Mouse (Mus musculus) heart, embryonic 11.5 days (tissue): ENCODE measurements around the gene Golph3. TPM values are rescaled to one million over a fixed set of nuclear protein-coding genes. Genes with fewer than 3 reads are reported as not detected.

Experiments
- ATAC-seq: fragments of 200-750 bp; cut with Nextera tagmentation; replicated peaks from 2 replicates; pipeline ENCODE4 v1.8.0; 2017; ENCODE audit warnings: moderate library complexity; ENCODE audit not compliant: insufficient number of reproducible peaks, low FRiP score, low TSS enrichment
- H3K27ac ChIP-seq: fragments of 300-500 bp; sonication (generic); 2 replicates; pipeline ENCODE4 v1.5.1; 2014; ENCODE audit warnings: mild to moderate bottlenecking, low read depth, low read length
- H3K27me3 ChIP-seq: fragments of 300-500 bp; sonication (generic); 2 replicates; pipeline ENCODE4 v1.6.1; 2014; ENCODE audit warnings: mild to moderate bottlenecking, low read length, mixed read lengths; ENCODE audit not compliant: control insufficient read depth, insufficient read depth
- H3K36me3 ChIP-seq: fragments of 300-500 bp; sonication (generic); 2 replicates; pipeline ENCODE4 v1.6.1; 2014; ENCODE audit warnings: mild to moderate bottlenecking, low read length, moderate library complexity, mixed read lengths; ENCODE audit not compliant: control insufficient read depth, insufficient read depth
- H3K4me1 ChIP-seq: fragments of 300-500 bp; sonication (generic); 2 replicates; pipeline ENCODE4 v1.6.1; 2014; ENCODE audit warnings: low read length; ENCODE audit not compliant: control insufficient read depth, insufficient read depth
- H3K4me2 ChIP-seq: fragments of 300-500 bp; sonication (generic); 2 replicates; pipeline ENCODE4 v1.6.1; 2014; ENCODE audit warnings: mild to moderate bottlenecking, moderate library complexity
- H3K4me3 ChIP-seq: fragments of 300-500 bp; sonication (generic); 2 replicates; pipeline ENCODE4 v1.5.1; 2014; ENCODE audit warnings: low read depth, low read length
- H3K9ac ChIP-seq: fragments of 300-500 bp; sonication (generic); 2 replicates; pipeline ENCODE4 v1.6.1; 2014; ENCODE audit warnings: mild to moderate bottlenecking, low read depth, low read length, moderate library complexity
- H3K9me3 ChIP-seq: fragments of 300-500 bp; sonication (generic); replicated peaks from 2 replicates; pipeline ENCODE4 v1.6.1; 2016; ENCODE audit warnings: low read length; ENCODE audit not compliant: control insufficient read depth
- WGBS: fragments of 180-500 bp; shearing (Covaris S2); extraction: QIAGEN DNeasy Blood & Tissue Kit; methylation state at CpG from one replicate; pipeline ENCODE4 v1.1.7; 2014; ENCODE audit not compliant: insufficient replicate concordance; 5-methylcytosine and 5-hydroxymethylcytosine counted together
- polyA plus RNA-seq: library from polyadenylated mRNA; unstranded; fragments of >200 nt; fragmentation: Nextera tagmentation; extraction: Ambion mirVana; gene quantifications from 2 replicates; pipeline ENCODE4 v1.2.1, GENCODE M21; 2014

The Golph3 gene
- polyA plus RNA-seq, 1 experiment from 2014 or later: 85.8 TPM

GRCm38 (mm10) chr15:12373918-12374317, 52.7 kb downstream of the Golph3 start:
- ATAC-seq: no peak
- Histone ChIP-seq H3K9ac (no peak overlapping the region; the same call in 1 of the 2 replicates), H3K9me3 (no peaks in the 10 kb centered on the region), H3K27ac (no peak overlapping the region), H3K4me1 (peaks cover 8% of the 10 kb centered on the region), H3K27me3 (no peaks in the 10 kb centered on the region), H3K4me2 (no peak overlapping the region), H3K4me3 (no peak overlapping the region), H3K36me3 (no peaks in the 10 kb centered on the region)
- 74% methylated on average over 6 of the region's 6 CpGs for WGBS

- H3K27ac ChIP-seq: no peak overlapping the region
- no peaks in the 10 kb centered on the region for H3K36me3 ChIP-seq
- no peak overlapping the region for H3K9ac ChIP-seq
- H3K27me3 ChIP-seq: no peaks in the 10 kb centered on the region
- peak overlapping the region; percentile 79 for H3K4me2 ChIP-seq
- H3K9me3 ChIP-seq: no peaks in the 10 kb centered on the region
- peaks cover 8% of the 10 kb centered on the region for H3K4me1 ChIP-seq
- H3K4me3 ChIP-seq: peak overlapping the region; percentile 39
- 56% methylated on average over 18 of the region's 18 CpGs for WGBS
- ATAC-seq: no peak
These were observed 53.7 kb downstream of the Golph3 start for GRCm38 (mm10) chr15:12374916-12375315.

GRCm38 (mm10) chr15:12375641-12376311, 54.5 kb downstream of the Golph3 start:
- Histone ChIP-seq H3K36me3 (no peaks in the 10 kb centered on the region), H3K4me2 (peak overlapping the region; percentile 79), H3K9ac (peak overlapping the region; percentile 66), H3K4me3 (peak overlapping the region; percentile 39), H3K27me3 (no peaks in the 10 kb centered on the region), H3K27ac (peak overlapping the region; percentile 50), H3K9me3 (no peaks in the 10 kb centered on the region), H3K4me1 (peaks cover 8% of the 10 kb centered on the region)
- peak; percentile 78 for ATAC-seq
- WGBS: 3% methylated on average over 19 of the region's 19 CpGs

GRCm38 (mm10) chr15:12376491-12377069, 55.3 kb downstream of the Golph3 start:
- 40% methylated on average over 13 of the region's 13 CpGs for WGBS
- Histone ChIP-seq H3K27ac (no peak overlapping the region), H3K9ac (no peak overlapping the region; the same call in 1 of the 2 replicates), H3K4me2 (peak overlapping the region; percentile 79), H3K4me3 (peak overlapping the region; percentile 39; the same call in 1 of the 2 replicates), H3K4me1 (peaks cover 8% of the 10 kb centered on the region), H3K27me3 (no peaks in the 10 kb centered on the region), H3K36me3 (no peaks in the 10 kb centered on the region), H3K9me3 (no peaks in the 10 kb centered on the region)
- no peak for ATAC-seq

- H3K27me3 ChIP-seq: no peaks in the 10 kb centered on the region
- H3K9ac ChIP-seq: no peak overlapping the region
- 83% methylated on average over 10 of the region's 10 CpGs for WGBS
- H3K27ac ChIP-seq: no peak overlapping the region
- no peak overlapping the region for H3K4me2 ChIP-seq
- peaks cover 8% of the 10 kb centered on the region for H3K4me1 ChIP-seq
- ATAC-seq: no peak
- no peaks in the 10 kb centered on the region for H3K9me3 ChIP-seq
- H3K4me3 ChIP-seq: no peak overlapping the region
- no peaks in the 10 kb centered on the region for H3K36me3 ChIP-seq
These were observed 56.5 kb downstream of the Golph3 start for GRCm38 (mm10) chr15:12377800-12378199.

- H3K4me3 ChIP-seq: no peak overlapping the region
- H3K36me3 ChIP-seq: no peaks in the 10 kb centered on the region
- no peaks in the 10 kb centered on the region for H3K27me3 ChIP-seq
- H3K9me3 ChIP-seq: no peaks in the 10 kb centered on the region
- ATAC-seq: no peak
- no peak overlapping the region for H3K27ac ChIP-seq
- H3K9ac ChIP-seq: no peak overlapping the region
- WGBS: 85% methylated on average over 3 of the region's 3 CpGs
- H3K4me1 ChIP-seq: peaks cover 8% of the 10 kb centered on the region
- H3K4me2 ChIP-seq: no peak overlapping the region
These were observed 58.8 kb downstream of the Golph3 start for GRCm38 (mm10) chr15:12380057-12380456.

- 44% methylated on average over 5 of the region's 5 CpGs for WGBS
- ATAC-seq: no peak
- H3K36me3 ChIP-seq: no peaks in the 10 kb centered on the region
- no peaks in the 10 kb centered on the region for H3K27me3 ChIP-seq
- H3K4me3 ChIP-seq: no peak overlapping the region
- H3K4me2 ChIP-seq: no peak overlapping the region
- H3K4me1 ChIP-seq: peaks cover 8% of the 10 kb centered on the region
- no peak overlapping the region for H3K9ac ChIP-seq
- H3K9me3 ChIP-seq: no peaks in the 10 kb centered on the region
- H3K27ac ChIP-seq: no peak overlapping the region
These were observed 59.3 kb downstream of the Golph3 start for GRCm38 (mm10) chr15:12380548-12380947.

GRCm38 (mm10) chr15:12384679-12385078, 63.4 kb downstream of the Golph3 start:
- Histone ChIP-seq H3K27ac (no peak overlapping the region), H3K4me3 (no peak overlapping the region), H3K9ac (no peak overlapping the region), H3K4me2 (no peak overlapping the region), H3K9me3 (no peaks in the 10 kb centered on the region), H3K36me3 (no peaks in the 10 kb centered on the region), H3K27me3 (no peaks in the 10 kb centered on the region), H3K4me1 (no peaks in the 10 kb centered on the region)
- no peak for ATAC-seq
- WGBS: 71% methylated on average over 13 of the region's 13 CpGs
